Mouse (Mus musculus) heart, embryonic 15.5 days (tissue): ENCODE measurements around the gene 4933424G06Rik. TPM values are rescaled to one million over a fixed set of nuclear protein-coding genes. Genes with fewer than 3 reads are reported as not detected.

Experiments used
- ATAC-seq: fragments of 200-750 bp; cut with Nextera tagmentation; replicated peaks from 2 replicates; pipeline ENCODE4 v1.8.0; 2017; ENCODE audit warnings: low read depth, moderate TSS enrichment; ENCODE audit not compliant: insufficient number of reproducible peaks, insufficient read depth, low FRiP score
- H3K27ac ChIP-seq: fragments of 300-500 bp; sonication (generic); 2 replicates; pipeline ENCODE4 v1.5.1; 2015; ENCODE audit warnings: mild to moderate bottlenecking, inconsistent platforms
- H3K27me3 ChIP-seq: fragments of 300-500 bp; sonication (generic); 2 replicates; pipeline ENCODE4 v1.6.1; 2015; ENCODE audit warnings: inconsistent platforms
- H3K36me3 ChIP-seq: fragments of 300-500 bp; sonication (generic); 2 replicates; pipeline ENCODE4 v1.6.1; 2015; ENCODE audit warnings: mild to moderate bottlenecking, inconsistent platforms
- H3K4me1 ChIP-seq: fragments of 300-500 bp; sonication (generic); replicated peaks from 2 replicates; pipeline ENCODE4 v1.6.1; 2015; ENCODE audit warnings: inconsistent platforms
- H3K4me2 ChIP-seq: fragments of 300-500 bp; sonication (generic); 2 replicates; pipeline ENCODE4 v1.6.1; 2015; ENCODE audit warnings: inconsistent platforms, mild to moderate bottlenecking, moderate library complexity
- H3K4me3 ChIP-seq: fragments of 300-500 bp; sonication (generic); 2 replicates; pipeline ENCODE4 v1.5.1; 2015; ENCODE audit warnings: mild to moderate bottlenecking, inconsistent platforms
- H3K9ac ChIP-seq: fragments of 300-500 bp; sonication (generic); 2 replicates; pipeline ENCODE4 v1.6.1; 2015; ENCODE audit warnings: mild to moderate bottlenecking, inconsistent platforms
- H3K9me3 ChIP-seq: fragments of 300-500 bp; sonication (generic); replicated peaks from 2 replicates; pipeline ENCODE4 v1.6.1; 2016; ENCODE audit warnings: inconsistent platforms
- WGBS: fragments of 180-500 bp; shearing (Covaris S2); methylation state at CpG from one replicate; pipeline ENCODE4 v1.1.7; 2015; ENCODE audit warnings: mixed read lengths; 5-methylcytosine and 5-hydroxymethylcytosine counted together
- microRNA-seq: library from miRNA; unstranded; fragments of <30 nt; microRNA quantifications from one replicate; pipeline ENCODE4, GENCODE M21; 2016
- polyA plus RNA-seq: library from polyadenylated mRNA; unstranded; fragments of >200 nt; fragmentation: Nextera tagmentation; extraction: Ambion mirVana; gene quantifications from 2 replicates; pipeline ENCODE4 v1.2.1, GENCODE M21; 2015

The 4933424G06Rik gene
- polyA plus RNA-seq, 1 experiment from 2014 or later, result 0.18 TPM

- Histone ChIP-seq H3K27ac (no peak overlapping the region), H3K4me3 (no peak overlapping the region), H3K4me2 (no peak overlapping the region), H3K9ac (no peak overlapping the region), H3K4me1 (no peaks in the 10 kb centered on the region), H3K27me3 (no peaks in the 10 kb centered on the region), H3K9me3 (no peaks in the 10 kb centered on the region), H3K36me3 (peaks cover 78% of the 10 kb centered on the region)
- WGBS, result 93% methylated on average over 4 of the region's 4 CpGs
- ATAC-seq, result no peak
These were observed 94.9 kb downstream of the 4933424G06Rik start for GRCm38 (mm10) chr1:36804833-36805232.

DNA sequence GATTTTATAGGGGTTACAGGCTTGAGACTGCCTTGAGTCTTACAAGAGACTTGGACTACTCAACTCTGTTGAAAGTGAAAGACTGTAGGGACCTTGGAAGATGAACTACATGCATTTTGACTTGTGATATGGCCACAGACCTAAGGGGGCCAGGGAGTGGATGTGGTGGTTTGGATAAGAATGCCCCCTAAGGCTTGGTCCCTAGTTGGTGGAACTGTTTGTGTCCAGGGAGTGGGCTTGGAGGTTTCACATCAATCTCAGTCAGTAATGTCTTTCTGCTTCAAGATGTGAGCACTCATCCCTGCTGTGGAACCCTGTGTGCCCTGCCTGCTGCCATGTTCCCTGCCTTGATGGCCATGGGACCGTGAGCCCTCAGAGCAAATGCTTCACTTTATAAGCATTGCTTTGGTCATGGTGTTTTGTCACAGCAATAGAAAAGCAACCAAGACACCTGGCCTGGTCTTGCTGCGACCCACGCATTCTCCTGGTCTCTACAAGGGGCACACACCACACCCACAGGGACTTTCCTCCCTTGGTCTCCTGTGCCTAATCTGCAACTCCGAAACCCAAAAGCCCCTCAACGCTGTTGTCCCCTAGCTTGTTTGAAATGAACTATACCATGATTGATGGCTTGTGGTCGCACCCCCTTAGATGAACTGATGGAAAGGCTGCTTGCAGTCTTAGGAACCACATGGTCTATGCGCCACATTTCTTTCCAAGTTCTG lies 96.4 kb downstream of the 4933424G06Rik start:
- no peaks in the 10 kb centered on the region for H3K27me3 ChIP-seq
- no peak overlapping the region for H3K4me2 ChIP-seq
- H3K27ac ChIP-seq, result no peak overlapping the region
- no peak for ATAC-seq
- H3K9ac ChIP-seq, result no peak overlapping the region
- H3K4me1 ChIP-seq, result no peaks in the 10 kb centered on the region
- no peak overlapping the region for H3K4me3 ChIP-seq
- H3K9me3 ChIP-seq, result no peaks in the 10 kb centered on the region
- H3K36me3 ChIP-seq, result peaks cover 88% of the 10 kb centered on the region
- 96% methylated on average over 7 of the region's 7 CpGs for WGBS

- ATAC-seq, result no peak
- WGBS, result 71% methylated on average over 1 of the region's 1 CpGs
These were observed 97.1 kb downstream of the 4933424G06Rik start for GRCm38 (mm10) chr1:36807086-36807485.

More at GRCm38 (mm10) chr1:36807086-36807485, 97.1 kb downstream of the 4933424G06Rik start:
- H3K27ac ChIP-seq, result no peak overlapping the region
- no peaks in the 10 kb centered on the region for H3K27me3 ChIP-seq
- no peak overlapping the region for H3K4me3 ChIP-seq
- H3K9me3 ChIP-seq, result no peaks in the 10 kb centered on the region
- H3K36me3 ChIP-seq, result peaks cover 88% of the 10 kb centered on the region
- H3K9ac ChIP-seq, result no peak overlapping the region
- no peaks in the 10 kb centered on the region for H3K4me1 ChIP-seq
- no peak overlapping the region for H3K4me2 ChIP-seq

Small RNAs within 50 kb of the gene (microRNA-seq; reads per million reads assigned to microRNA genes)
- not detected for gene Gm24133

Other genes with a start within 250 kb of the 4933424G06Rik start
- gene Cnnm4, start 238.5 kb upstream of the 4933424G06Rik start, polyA plus RNA-seq, result 5.4 and 6.9 TPM in 2 replicates
- gene Cnnm3, start 198.3 kb upstream of the 4933424G06Rik start, polyA plus RNA-seq, result 2.4 and 3.5 TPM in 2 replicates
- gene Ankrd23, start 173.3 kb upstream of the 4933424G06Rik start, polyA plus RNA-seq, result 25.3 and 26.7 TPM in 2 replicates
- 0.22 TPM in 1 of 2 replicates, not detected in the other for gene Gm42417, start 170.7 kb upstream of the 4933424G06Rik start, polyA plus RNA-seq
- 27.3 and 30.4 TPM in 2 replicates for gene Ankrd39, start 162.7 kb upstream of the 4933424G06Rik start, polyA plus RNA-seq
- 7.9 and 10.9 TPM in 2 replicates for gene Sema4c, start 151.8 kb upstream of the 4933424G06Rik start, polyA plus RNA-seq
- 0.68 and 1.5 TPM in 2 replicates for gene Fam178b, start 27.0 kb upstream of the 4933424G06Rik start, polyA plus RNA-seq
- 1,122 and 1,401 TPM in 2 replicates for gene Cox5b, start 18.7 kb upstream of the 4933424G06Rik start, polyA plus RNA-seq
- gene Actr1b, start 4.3 kb downstream of the 4933424G06Rik start, polyA plus RNA-seq, result 73.4 and 88.4 TPM in 2 replicates
- 0.47 and 2.9 TPM in 2 replicates for gene Zap70, start 51.6 kb downstream of the 4933424G06Rik start, polyA plus RNA-seq
- gene Tmem131, start 233.5 kb downstream of the 4933424G06Rik start, polyA plus RNA-seq, result 6.2 and 8.6 TPM in 2 replicates